Mouse (Mus musculus) small intestine, adult 2 months (tissue): ENCODE data around the gene Ccdc28b. TPM values are rescaled to one million over a fixed set of nuclear protein-coding genes. Genes with fewer than 3 reads are reported as not detected.

Experiments used
- H3K27ac ChIP-seq: fragments of 200-500 bp; 2 replicates; pipeline ENCODE4 v1.5.1; 2012; ENCODE audit warnings: low read depth, low read length, control low read depth, inconsistent platforms; ENCODE audit not compliant: insufficient read depth
- H3K27me3 ChIP-seq: fragments of 200-500 bp; 2 replicates; pipeline ENCODE4 v1.6.1; 2012; ENCODE audit warnings: mild to moderate bottlenecking, moderate library complexity, low read length, inconsistent platforms; ENCODE audit not compliant: control insufficient read depth, insufficient read depth
- H3K36me3 ChIP-seq: fragments of 200-500 bp; 2 replicates; pipeline ENCODE4 v1.6.1; 2012; ENCODE audit warnings: mild to moderate bottlenecking, low read length, control low read depth, inconsistent platforms; ENCODE audit not compliant: control insufficient read depth, insufficient read depth
- H3K4me1 ChIP-seq: fragments of 200-500 bp; 2 replicates; pipeline ENCODE4 v1.6.1; 2012; ENCODE audit warnings: low read length, inconsistent platforms, mixed read lengths; ENCODE audit not compliant: control insufficient read depth, insufficient read depth, insufficient read length
- H3K4me3 ChIP-seq: fragments of 200-500 bp; 2 replicates; pipeline ENCODE4 v1.5.1; 2012; ENCODE audit warnings: low read depth, mild to moderate bottlenecking, control low read depth, inconsistent platforms, low read length, moderate library complexity
- CTCF ChIP-seq: fragments of 200-500 bp; IDR thresholded peaks from 2 replicates; pipeline ENCODE4 v1.5.1; 2012; ENCODE audit warnings: low read depth, mild to moderate bottlenecking, control low read depth, inconsistent platforms, low read length, moderate library complexity, mixed read lengths; ENCODE audit not compliant: insufficient replicate concordance, insufficient read length; ENCODE audit errors: extremely low read depth
- POLR2A ChIP-seq: fragments of 200-500 bp; IDR thresholded peaks from 2 replicates; pipeline ENCODE4 v1.6.1; 2012; ENCODE audit warnings: low read depth, mild to moderate bottlenecking, control low read depth, inconsistent platforms, low read length, moderate library complexity
- WGBS: fragments of 180-500 bp; shearing (Covaris S2); methylation state at CpG from one replicate; pipeline ENCODE4 v1.1.7; 2018; 5-methylcytosine and 5-hydroxymethylcytosine counted together
- polyA plus RNA-seq: library from polyadenylated mRNA; depleted of rRNA; stranded (reverse); fragments of >200 nt; gene quantifications from 2 replicates; pipeline ENCODE4 v1.2.3, GENCODE M21; 2012

The Ccdc28b gene
- polyA plus RNA-seq, 1 experiment: 7.2 TPM

DNA sequence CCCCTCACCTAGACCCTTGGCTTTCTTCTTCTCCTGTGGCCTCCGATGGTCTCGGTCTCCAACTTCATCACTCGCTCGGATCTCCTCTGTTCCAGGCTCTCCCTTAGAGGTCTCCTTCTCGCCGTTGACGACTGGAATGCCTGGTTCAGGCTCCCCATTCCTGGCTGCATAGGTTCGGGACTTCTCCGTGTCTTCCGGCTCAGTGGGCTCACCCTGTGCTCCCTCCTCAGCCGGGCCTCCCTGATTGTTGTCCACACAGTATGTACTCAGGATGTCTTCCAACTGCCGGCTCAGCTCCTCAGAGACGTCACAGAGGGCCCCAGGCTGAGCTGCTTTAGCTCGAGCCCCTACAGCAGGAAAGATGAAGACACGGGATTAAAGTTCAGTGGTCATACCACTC is 15.5 kb upstream of the Ccdc28b start:
- Histone ChIP-seq H3K4me1 (peaks cover 9% of the 10 kb centered on the region), H3K27ac (no peak overlapping the region), H3K4me3 (no peak overlapping the region), H3K36me3 (peaks cover 27% of the 10 kb centered on the region), H3K27me3 (no peaks in the 10 kb centered on the region)
- TF ChIP-seq CTCF: no peak
- no peak for TF ChIP-seq POLR2A
- 82% methylated on average over 15 of the region's 15 CpGs for WGBS

GRCm38 (mm10) chr4:129633852-129634251 is 10.1 kb upstream of the Ccdc28b start:
- Histone ChIP-seq H3K36me3 (peaks cover 70% of the 10 kb centered on the region), H3K27ac (no peak overlapping the region), H3K4me3 (no peak overlapping the region), H3K4me1 (no peaks in the 10 kb centered on the region), H3K27me3 (no peaks in the 10 kb centered on the region)
- WGBS: 81% methylated on average over 6 of the region's 6 CpGs
- TF ChIP-seq CTCF (no peak), POLR2A (no peak)

GRCm38 (mm10) chr4:129631867-129632266 is 8.1 kb upstream of the Ccdc28b start:
- Histone ChIP-seq H3K27ac (no peak overlapping the region), H3K36me3 (peaks cover 74% of the 10 kb centered on the region), H3K27me3 (no peaks in the 10 kb centered on the region), H3K4me1 (no peaks in the 10 kb centered on the region), H3K4me3 (no peak overlapping the region)
- WGBS: 91% methylated on average over 12 of the region's 12 CpGs
- no peak for TF ChIP-seq POLR2A

GRCm38 (mm10) chr4:129630944-129631343 is 7.2 kb upstream of the Ccdc28b start:
- H3K4me1 ChIP-seq: no peaks in the 10 kb centered on the region
- 68% methylated on average over 4 of the region's 4 CpGs for WGBS
- TF ChIP-seq CTCF: no peak
- TF ChIP-seq POLR2A: no peak
- H3K36me3 ChIP-seq: peaks cover 66% of the 10 kb centered on the region
- H3K27ac ChIP-seq: no peak overlapping the region
- H3K4me3 ChIP-seq: no peak overlapping the region
- H3K27me3 ChIP-seq: no peaks in the 10 kb centered on the region

GRCm38 (mm10) chr4:129626035-129626434 is 2.3 kb upstream of the Ccdc28b start:
- Histone ChIP-seq H3K27me3 (no peaks in the 10 kb centered on the region), H3K4me1 (peaks cover 9% of the 10 kb centered on the region), H3K4me3 (no peak overlapping the region), H3K27ac (no peak overlapping the region), H3K36me3 (peaks cover 32% of the 10 kb centered on the region)
- WGBS: 79% methylated on average over 6 of the region's 6 CpGs
- TF ChIP-seq POLR2A (no peak), CTCF (no peak)

GRCm38 (mm10) chr4:129625496-129625895 is 1.7 kb upstream of the Ccdc28b start:
- Histone ChIP-seq H3K4me1 (peaks cover 9% of the 10 kb centered on the region), H3K27ac (no peak overlapping the region), H3K27me3 (no peaks in the 10 kb centered on the region), H3K36me3 (peaks cover 27% of the 10 kb centered on the region), H3K4me3 (no peak overlapping the region)
- TF ChIP-seq CTCF: no peak
- TF ChIP-seq POLR2A: no peak
- 60% methylated on average over 4 of the region's 4 CpGs for WGBS

DNA sequence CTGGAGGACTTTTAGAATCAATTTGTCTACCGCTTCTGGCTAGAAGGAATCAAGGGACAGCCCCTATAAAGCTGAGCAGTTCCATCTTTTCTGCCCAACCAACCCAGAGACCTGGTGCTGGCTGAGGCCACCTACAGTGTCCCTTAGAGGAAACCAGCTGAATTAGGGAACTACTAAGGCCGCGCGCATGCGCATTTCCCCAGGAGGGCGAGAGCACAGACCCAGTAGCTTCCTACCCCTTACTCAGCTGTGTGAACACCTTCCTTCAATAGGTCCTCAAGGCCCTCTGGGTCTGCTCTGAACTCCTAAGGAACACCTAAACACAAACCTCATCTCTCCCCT is 1.3 kb upstream of the Ccdc28b start:
- H3K4me1 ChIP-seq: peaks cover 9% of the 10 kb centered on the region
- peak overlapping the region; percentile 71 for H3K4me3 ChIP-seq
- no peaks in the 10 kb centered on the region for H3K27me3 ChIP-seq
- peaks cover 23% of the 10 kb centered on the region for H3K36me3 ChIP-seq
- TF ChIP-seq POLR2A (no peak), CTCF (no peak)
- WGBS: 13% methylated on average over 6 of the region's 6 CpGs
- peak overlapping the region; percentile 38 for H3K27ac ChIP-seq

- peak overlapping the region; percentile 71 for H3K4me3 ChIP-seq
- H3K27me3 ChIP-seq: no peaks in the 10 kb centered on the region
- peaks cover 21% of the 10 kb centered on the region for H3K36me3 ChIP-seq
- TF ChIP-seq POLR2A (peak; percentile 52; the same call in 1 of the 2 replicates), CTCF (no peak)
- peak overlapping the region; percentile 62 for H3K27ac ChIP-seq
- H3K4me1 ChIP-seq: peaks cover 9% of the 10 kb centered on the region
- WGBS: 2% methylated on average over 18 of the region's 18 CpGs
These were observed 708 bp upstream of the Ccdc28b start for GRCm38 (mm10) chr4:129624281-129625028.
